Mouse (Mus musculus) gastrocnemius, adult 2 months (tissue): Measurements from ENCODE around the gene Slc16a7. TPM values are rescaled to one million over a fixed set of nuclear protein-coding genes. Genes with fewer than 3 reads are reported as not detected.
A peak's percentile ranks its signal among the peaks of the same experiment; 100 is the strongest.

ENCODE experiments used
- DNase-seq: peaks from one replicate; pipeline ENCODE4 v3.0.0; 2022
- H3K27ac ChIP-seq: fragments of 200-600 bp; 2 replicates; pipeline ENCODE4 v1.8.1; 2022; ENCODE audit warnings: mild to moderate bottlenecking
- H3K4me3 ChIP-seq: fragments of 200-600 bp; 2 replicates; pipeline ENCODE4 v1.8.1; 2022; ENCODE audit warnings: mild to moderate bottlenecking, moderate library complexity
- CTCF ChIP-seq: fragments of 200-600 bp; IDR thresholded peaks from 2 replicates; pipeline ENCODE4 v1.8.1; 2022; ENCODE audit warnings: antibody characterized with exemption, mild to moderate bottlenecking, moderate library complexity
- intact Hi-C: fragments of 180-260 bp; cut with DNase I; formaldehyde crosslinking; loops from one replicate; pipeline ENCODE4 v1.15.1; 2025
- total RNA-seq, 2 experiments: library from RNA; stranded (reverse); gene quantifications; 2 replicates each; pipeline ENCODE4 v1.2.3; 2021

Slc16a7 gene
- total RNA-seq, 2 experiments from 2014 or later: 2.2 to 3.2 TPM

DNA sequence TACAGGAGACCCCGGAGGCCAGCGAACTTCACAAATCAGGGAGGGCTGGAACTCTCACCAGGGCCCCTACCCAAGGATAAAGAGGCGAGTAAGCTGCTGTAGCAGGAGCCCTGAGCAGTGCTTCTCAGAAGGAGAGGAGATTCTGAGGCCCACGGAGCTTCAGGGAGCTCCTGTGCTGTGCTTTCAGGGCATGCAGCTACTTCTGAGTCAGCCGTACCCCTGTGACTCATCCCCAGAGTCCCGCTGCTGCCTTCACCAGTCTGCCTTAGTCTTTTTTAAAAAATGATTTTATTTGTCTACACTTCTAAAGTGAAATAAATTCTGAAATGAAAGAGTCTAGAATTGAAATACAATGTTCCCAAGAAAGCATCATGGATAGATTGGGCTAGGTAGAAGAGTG, 91.2 kb downstream of the Slc16a7 start:
- H3K4me3 ChIP-seq: no peak overlapping the region
- DNase-seq: peak; percentile 16
- TF ChIP-seq CTCF: no peak
- intact Hi-C loops: no loop called here
- no peak overlapping the region for H3K27ac ChIP-seq

GRCm38 (mm10) chr10:125290320-125290719, 98.9 kb downstream of the Slc16a7 start:
- intact Hi-C loops: no loop called here

DNA sequence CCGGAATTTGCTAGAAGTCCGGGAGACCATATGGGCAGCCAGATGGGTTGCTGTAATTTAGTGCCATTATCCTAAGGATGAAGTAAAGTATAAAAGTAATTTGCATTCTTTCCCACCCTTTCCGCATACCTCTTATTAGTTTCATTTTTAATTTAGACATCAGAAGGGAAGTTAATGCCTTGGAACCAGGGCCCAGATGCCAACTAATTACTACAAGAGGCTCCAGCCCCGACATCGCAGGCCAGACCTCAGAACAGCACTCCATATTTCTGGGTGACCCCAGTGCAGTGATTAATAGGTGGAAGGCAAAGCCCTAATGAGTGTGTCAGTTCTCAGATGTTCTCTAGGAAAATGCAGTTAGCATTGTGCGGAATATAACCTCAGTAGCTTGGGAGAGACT, 100.7 kb downstream of the Slc16a7 start:
- H3K4me3 ChIP-seq: no peak overlapping the region
- no peak for DNase-seq
- no peak for TF ChIP-seq CTCF
- H3K27ac ChIP-seq: no peak overlapping the region
- intact Hi-C loops: no loop called here

More at GRCm38 (mm10) chr10:125290320-125290719, 98.9 kb downstream of the Slc16a7 start:
- no peak for DNase-seq
- H3K27ac ChIP-seq: no peak overlapping the region
- H3K4me3 ChIP-seq: no peak overlapping the region
- no peak for TF ChIP-seq CTCF

DNA sequence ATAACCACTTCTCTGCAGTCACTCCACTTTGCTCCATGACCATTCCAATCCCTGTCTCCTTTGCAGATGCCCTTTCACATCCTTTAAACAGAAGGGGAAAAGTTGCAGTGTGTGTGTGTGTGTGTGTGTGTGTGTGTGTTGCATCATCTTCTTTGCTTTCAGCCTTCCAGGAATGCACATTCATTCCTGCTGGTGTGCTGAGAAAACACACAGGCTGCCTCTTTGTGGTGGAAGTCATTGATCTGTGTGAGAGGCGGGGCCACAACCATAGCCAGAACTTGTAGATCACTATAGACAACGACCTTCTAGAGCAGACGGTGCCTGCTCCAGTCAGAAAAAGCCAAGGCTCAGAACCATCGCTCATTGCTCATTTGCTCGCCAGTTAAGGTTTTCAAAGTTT, 103.9 kb downstream of the Slc16a7 start:
- H3K4me3 ChIP-seq: no peak overlapping the region
- intact Hi-C loops: no loop called here
- no peak overlapping the region for H3K27ac ChIP-seq
- no peak for DNase-seq
- TF ChIP-seq CTCF: no peak

DNA sequence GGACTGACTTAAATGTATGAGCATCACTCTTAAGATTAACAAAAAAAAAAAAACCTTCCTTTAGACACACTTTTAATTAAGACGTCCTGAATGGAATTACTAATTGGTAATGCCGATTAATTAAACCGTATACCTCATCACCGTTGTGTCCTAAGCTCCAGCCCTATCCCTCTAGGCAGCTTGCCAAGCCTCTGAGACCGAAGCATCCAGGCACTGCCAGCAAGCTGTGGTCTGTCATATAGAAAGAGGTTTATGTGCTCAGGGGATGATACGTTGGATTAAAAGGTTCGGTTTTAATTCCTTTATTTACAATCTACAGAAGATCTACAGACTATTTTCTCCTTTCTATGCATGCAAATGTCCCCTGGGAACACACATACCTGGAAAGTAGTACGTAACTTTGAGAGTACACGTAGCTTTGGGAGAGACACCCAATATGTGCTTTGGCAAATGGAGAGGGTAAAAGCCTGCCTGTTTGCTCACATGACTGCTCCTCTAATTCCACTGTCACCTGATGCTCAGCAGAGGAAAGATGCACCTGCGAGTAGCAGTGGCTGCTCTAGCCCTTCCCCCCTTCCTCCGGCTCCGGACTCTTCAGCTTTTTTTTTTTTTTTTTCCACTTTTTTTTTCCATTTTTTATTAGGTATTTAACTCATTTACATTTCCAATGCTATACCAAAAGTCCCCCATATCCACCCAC, 114.0 kb downstream of the Slc16a7 start:
- DNase-seq: no peak
- Histone ChIP-seq H3K27ac (no peak overlapping the region), H3K4me3 (no peak overlapping the region)
- intact Hi-C loops: no loop called here
- TF ChIP-seq CTCF: no peak

- intact Hi-C loops: no loop called here
- Histone ChIP-seq H3K27ac (no peak overlapping the region), H3K4me3 (no peak overlapping the region)
- DNase-seq: no peak
- TF ChIP-seq CTCF: no peak
Measured at GRCm38 (mm10) chr10:125274519-125275148, 114.6 kb downstream of the Slc16a7 start.

DNA sequence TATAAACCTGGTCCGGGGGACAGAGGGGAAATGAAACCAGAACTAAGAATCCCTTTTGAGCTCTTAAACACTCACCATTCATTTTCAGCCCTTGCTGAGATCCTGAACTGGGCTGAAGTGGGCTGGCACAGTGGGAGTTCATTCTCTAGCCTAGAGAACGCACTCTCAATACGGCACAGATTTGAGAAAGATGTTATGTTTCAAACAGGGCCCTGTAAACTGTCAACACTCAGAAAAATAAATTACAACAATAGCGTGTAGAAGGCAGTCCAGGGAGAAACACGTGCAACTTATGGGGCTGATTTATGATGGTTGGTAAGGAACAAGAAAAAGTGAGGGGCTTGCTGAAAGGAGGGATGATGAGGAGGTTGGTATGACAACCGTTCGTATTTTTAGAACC, 115.5 kb downstream of the Slc16a7 start:
- intact Hi-C loops: no loop called here
- no peak for TF ChIP-seq CTCF
- DNase-seq: no peak
- H3K27ac ChIP-seq: no peak overlapping the region
- no peak overlapping the region for H3K4me3 ChIP-seq

DNA sequence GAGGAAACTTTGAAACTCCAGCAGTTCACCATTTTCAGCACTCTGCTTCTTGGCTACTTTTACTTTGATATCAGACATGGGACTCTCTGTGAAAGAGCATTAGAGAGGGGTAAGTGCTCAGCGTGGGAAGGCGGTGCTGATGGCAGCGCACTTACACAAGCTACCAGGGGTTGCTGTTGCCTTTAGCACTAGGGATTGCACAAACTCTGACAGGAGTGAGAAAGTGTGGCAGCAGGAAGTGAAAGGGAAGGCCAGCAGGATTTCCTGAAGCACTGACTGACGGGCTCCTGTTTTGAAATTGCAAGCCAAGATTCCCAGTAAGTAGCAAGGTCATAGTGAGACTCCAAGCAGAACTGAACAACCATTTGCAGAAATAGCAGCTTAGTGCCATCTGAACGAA, 117.8 kb downstream of the Slc16a7 start:
- no peak for DNase-seq
- H3K4me3 ChIP-seq: no peak overlapping the region
- TF ChIP-seq CTCF: no peak
- intact Hi-C loops: no loop called here
- no peak overlapping the region for H3K27ac ChIP-seq

- TF ChIP-seq CTCF: no peak
- Histone ChIP-seq H3K27ac (no peak overlapping the region), H3K4me3 (no peak overlapping the region)
- intact Hi-C loops: no loop called here
- DNase-seq: no peak
Measured at GRCm38 (mm10) chr10:125270266-125270665, 119.0 kb downstream of the Slc16a7 start.

- Histone ChIP-seq H3K4me3 (no peak overlapping the region), H3K27ac (no peak overlapping the region)
- no peak for DNase-seq
- intact Hi-C loops: no loop called here
- no peak for TF ChIP-seq CTCF
Measured at GRCm38 (mm10) chr10:125266322-125266721, 122.9 kb downstream of the Slc16a7 start.

GRCm38 (mm10) chr10:125265901-125266300, 123.4 kb downstream of the Slc16a7 start:
- TF ChIP-seq CTCF: no peak
- DNase-seq: no peak
- intact Hi-C loops: no loop called here
- Histone ChIP-seq H3K4me3 (no peak overlapping the region), H3K27ac (no peak overlapping the region)

DNA sequence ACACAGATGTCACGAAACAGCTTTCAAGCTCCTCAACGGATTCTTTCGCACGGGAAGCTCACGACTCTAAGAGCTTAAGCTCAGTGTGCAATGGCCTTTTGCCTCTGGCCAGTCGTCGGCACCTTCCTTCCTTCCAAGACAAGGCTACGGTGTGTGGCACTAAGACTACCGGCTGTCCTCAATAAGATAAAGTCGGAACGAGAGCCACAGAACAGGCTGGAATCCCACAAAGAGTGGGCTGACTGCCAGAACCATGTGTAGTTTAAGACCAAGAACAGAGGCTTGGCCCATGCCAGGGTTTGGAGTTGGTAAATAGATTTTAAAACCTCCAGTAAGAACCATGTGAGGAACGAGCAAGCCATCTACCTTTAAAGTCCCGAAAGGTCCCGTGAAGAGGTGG, 123.8 kb downstream of the Slc16a7 start:
- DNase-seq: no peak
- intact Hi-C loops: no loop called here

GRCm38 (mm10) chr10:125264938-125265337, 124.3 kb downstream of the Slc16a7 start:
- intact Hi-C loops: no loop called here
- peak; percentile 59 for TF ChIP-seq CTCF
- Histone ChIP-seq H3K4me3 (no peak overlapping the region), H3K27ac (no peak overlapping the region)
- peak; percentile 34 for DNase-seq

More for the DNA sequence above, 123.8 kb downstream of the Slc16a7 start:
- Histone ChIP-seq H3K27ac (no peak overlapping the region), H3K4me3 (no peak overlapping the region)
- TF ChIP-seq CTCF: no peak

DNA sequence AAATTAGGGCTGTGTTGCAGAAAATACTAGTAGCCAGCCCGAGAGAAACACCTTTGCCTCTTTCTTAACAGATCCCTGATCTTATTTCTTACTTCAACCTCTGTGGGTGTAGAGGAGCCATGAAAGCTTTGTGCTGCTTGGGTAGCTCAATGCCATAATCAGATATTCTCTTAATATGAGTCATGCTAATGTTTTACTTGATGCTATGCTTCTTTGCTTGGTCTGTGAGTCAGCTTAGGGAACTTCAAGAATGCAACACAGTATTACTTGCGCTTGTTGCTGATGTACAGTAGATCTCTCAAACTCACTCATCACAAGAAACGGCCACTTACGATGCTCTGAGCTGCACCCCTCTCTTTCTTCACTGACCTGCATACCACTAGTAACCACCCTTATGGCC, 133.4 kb downstream of the Slc16a7 start:
- H3K27ac ChIP-seq: no peak overlapping the region
- TF ChIP-seq CTCF: no peak

More for the DNA sequence above, 133.4 kb downstream of the Slc16a7 start:
- no peak overlapping the region for H3K4me3 ChIP-seq
- no peak for DNase-seq
- intact Hi-C loops: no loop called here
